8 mouse cellular contexts compared by ENCODE assay signal in the genomic region with DNA sequence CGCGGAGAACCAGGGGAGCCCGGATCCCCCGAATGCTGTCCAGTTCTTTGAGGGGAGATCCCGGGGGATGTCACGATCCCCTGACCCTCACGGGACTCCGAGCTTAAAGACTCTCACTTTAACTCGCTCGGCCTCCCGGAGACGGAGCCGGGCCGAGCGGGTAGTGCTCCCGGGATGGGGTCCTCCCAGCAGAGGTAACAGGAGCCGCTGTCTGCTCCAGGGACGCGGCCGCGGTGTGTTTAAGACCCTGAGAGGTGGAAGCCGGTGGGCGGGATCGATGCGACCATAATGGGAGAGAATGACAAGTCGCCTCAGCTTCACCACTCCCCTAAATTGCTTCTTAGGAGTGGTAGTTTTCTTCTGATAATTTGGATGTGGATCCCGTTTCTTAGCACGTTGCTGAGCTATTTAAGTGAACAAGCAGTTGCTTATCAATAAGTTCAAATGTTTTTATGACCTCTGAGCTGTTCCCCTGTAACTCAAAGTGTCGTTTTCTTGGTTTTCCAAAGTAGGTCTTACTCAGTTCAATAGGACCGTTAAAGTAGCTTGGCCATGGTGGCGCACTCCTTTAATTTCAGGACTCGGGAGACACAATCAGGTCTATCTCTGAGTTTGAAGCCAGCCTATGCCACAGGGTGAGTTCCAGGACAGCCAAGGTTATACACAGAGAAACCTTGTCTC. TPM values are rescaled to one million over a fixed set of nuclear protein-coding genes. Genes with fewer than 3 reads are reported as not detected.
DNase-seq lines count a peak whose midpoint lies in the region.
"Not testable (repeated sequence)": the region's sequence is repeated elsewhere in the genome, so short reads cannot be mapped to it uniquely, and the experiment has no call there.

No protein-coding gene starts in this region.

- intact Hi-C loops in gastrocnemius, postnatal 14 days (cut with DNase I; ENCODE audit: low total_unique reads); left cerebral cortex, postnatal 25 days (cut with DNase I): not testable (repeated sequence)

- peak; percentile 60 for DNase-seq in ZHBTc4 (ENCODE audit: low read depth, low spot score)
- DNase-seq in embryo, embryonic 11 days, result peak; percentile 22
- peak; percentile 18 for DNase-seq in gastrocnemius, postnatal 14 days
- DNase-seq in induced T-regulatory cell, adult 2 months (ENCODE audit: low read depth), result peak; percentile 70
- peak; percentile 26 to 32 for DNase-seq in left cerebral cortex, postnatal 25 days (ENCODE audit: low spot score in 2 of 2)
- DNase-seq in lung, postnatal 4 days, result peak; percentile 47 to 53
- peak; percentile 31 for DNase-seq in ovary, postnatal 36 days (ENCODE audit: low spot score)
- DNase-seq in urinary bladder, postnatal 36 days (ENCODE audit: low spot score in 2 of 2), result peak; percentile 17 to 19

RNA-seq across cellular contexts. Expression of a gene that starts 3.0 kb away (rescaled TPM):
- 10 to 100 TPM in 1 of 2 experiments, 1 to 10 TPM in 1; 7.9 to 10.1 TPM for total RNA-seq in gastrocnemius, postnatal 14 days (2021)
- total RNA-seq in left cerebral cortex, postnatal 25 days (2021), result 10 to 100 TPM; 30.8 to 34.0 TPM

RNA-seq across cellular contexts. Expression of a gene that starts 23.4 kb away (rescaled TPM):
- 10 to 100 TPM; 43.5 to 48.3 TPM for total RNA-seq in gastrocnemius, postnatal 14 days (2021)
- 100 to 1,000 TPM in 1 of 2 experiments, 10 to 100 TPM in 1; 96.1 to 101 TPM for total RNA-seq in left cerebral cortex, postnatal 25 days (2021)

RNA-seq across cellular contexts. Expression of a gene that starts 30.1 kb away (rescaled TPM):
- total RNA-seq in gastrocnemius, postnatal 14 days (2021), result under 1 TPM; 0.12 to 0.18 TPM
- total RNA-seq in left cerebral cortex, postnatal 25 days (2021), result not detected

RNA-seq across cellular contexts. Expression of a gene that starts 30.9 kb away (rescaled TPM):
- 100 to 1,000 TPM; 175 to 207 TPM for total RNA-seq in gastrocnemius, postnatal 14 days (2021)
- 100 to 1,000 TPM; 394 to 427 TPM for total RNA-seq in left cerebral cortex, postnatal 25 days (2021)

RNA-seq across cellular contexts. Expression of a gene that starts 47.7 kb away (rescaled TPM):
- total RNA-seq in gastrocnemius, postnatal 14 days (2021), result 10 to 100 TPM; 32.2 to 34.6 TPM
- 100 to 1,000 TPM in 1 of 2 experiments, 10 to 100 TPM in 1; 97.4 to 101 TPM for total RNA-seq in left cerebral cortex, postnatal 25 days (2021)

Comparison
In these comparisons a context has a peak if more than half of its experiments do, and no peak if none do; other contexts are left out.
1. Peak in every context shown above with its lines: DNase-seq.
2. DNase-seq: peak in every context shown above with its lines; median percentile 70 in induced T-regulatory cell, adult 2 months; 60 in ZHBTc4; 50 in lung, postnatal 4 days; 31 in ovary, postnatal 36 days; 29 in left cerebral cortex, postnatal 25 days; 22 in embryo, embryonic 11 days; 18 in gastrocnemius, postnatal 14 days; 18 in urinary bladder, postnatal 36 days.